Comparison of ENCODE assay signal across 8 mouse cellular contexts in genomic region chr16:58523044-58523859, GRCm38 (mm10). TPM values are rescaled to one million over a fixed set of nuclear protein-coding genes. Genes with fewer than 3 reads are reported as not detected.
DNase-seq lines count a peak whose midpoint lies in the region; ATAC-seq and TF ChIP-seq lines count a peak whose summit lies in the region.

No protein-coding gene starts in this region.

- POLR2A ChIA-PET in Patski (lab: Charles Lee), result no interaction called here

- in situ Hi-C loops in Patski (cut with MboI; ENCODE audit: low pct_unique_long_range_greater_than_20kb), result no loop called here

- H3K4me1 ChIP-seq in megakaryocyte, embryonic 14.5 days, result peaks cover 73% of the 10 kb centered on the region

- no peaks in the 10 kb centered on the region for H3K27me3 ChIP-seq in Patski
- H3K27me3 ChIP-seq in megakaryocyte, embryonic 14.5 days (replicated peaks), result no peaks in the 10 kb centered on the region

- no peak for TF ChIP-seq CTCF in Patski (IDR thresholded peaks at IDR 0.05)

- ATAC-seq in Patski, result peak; percentile 82

- DNase-seq in Patski (ENCODE audit: low read depth, low spot score), result no peak
- peak; percentile 15 for DNase-seq in cerebellum, adult 9-10 months
- DNase-seq in forelimb bud, embryonic 11.5 days (ENCODE audit: low read depth, low spot score), result peak; percentile 62
- DNase-seq in heart, postnatal 4 days, result peak; percentile 77
- DNase-seq in layer of hippocampus, postnatal 36 days, result peak; percentile 42 to 49
- peak; percentile 60 to 71 for DNase-seq in right cerebral cortex, postnatal 10 days (ENCODE audit: low spot score in 2 of 2)
- DNase-seq in urinary bladder, postnatal 25 days (ENCODE audit: low spot score), result peak; percentile 33

- CTCF ChIA-PET in Patski (lab: Charles Lee), result interaction anchor here (1.5 to 3.1 kb wide), 2 partner anchors 9 to 66 kb away, joined by 3 to 14 read pairs; no protein-coding TSS in a partner anchor

- H3K9me3 ChIP-seq in megakaryocyte, embryonic 14.5 days, result no peaks in the 10 kb centered on the region

- H3K4me3 ChIP-seq in megakaryocyte, embryonic 14.5 days (replicated peaks), result peak overlapping the region; percentile 99

- peaks cover 9% of the 10 kb centered on the region for H3K36me3 ChIP-seq in megakaryocyte, embryonic 14.5 days (replicated peaks; ENCODE audit: low read length)

RNA-seq across cellular contexts. Expression of gene St3gal6, which starts 0.8 kb away (rescaled TPM):
- 4.5 TPM for polyA plus RNA-seq in Patski (2021)
- 10 to 100 TPM; 23.4 to 29.1 TPM for total RNA-seq in heart, postnatal 4 days (2021)
- 10 to 100 TPM; 14.3 to 18.2 TPM for total RNA-seq in layer of hippocampus, postnatal 36 days (2021)
- 157 and 159 TPM in 2 replicates for polyA plus RNA-seq in megakaryocyte, embryonic 14.5 days (2012; ENCODE audit: insufficient read depth, low replicate concordance)
